Mouse (Mus musculus) forebrain, embryonic 11.5 days (tissue): Measurements from ENCODE around the gene Nectin4. TPM values are rescaled to one million over a fixed set of nuclear protein-coding genes. Genes with fewer than 3 reads are reported as not detected.

ENCODE experiments used
- ATAC-seq: fragments of 200-750 bp; cut with Nextera tagmentation; replicated peaks from 2 replicates; pipeline ENCODE4 v1.8.0; 2017; ENCODE audit warnings: moderate TSS enrichment; ENCODE audit not compliant: low FRiP score
- DNase-seq: peaks from one replicate; pipeline ENCODE4 v3.0.0-alpha.2; 2017; ENCODE audit warnings: low spot score
- H3K27ac ChIP-seq: fragments of 300-500 bp; sonication (generic); 2 replicates; pipeline ENCODE4 v1.5.1; 2014; ENCODE audit warnings: low read depth, low read length
- H3K27me3 ChIP-seq: fragments of 300-500 bp; sonication (generic); 2 replicates; pipeline ENCODE4 v1.6.1; 2014; ENCODE audit warnings: mild to moderate bottlenecking, low read length, mixed read lengths; ENCODE audit not compliant: control insufficient read depth, insufficient read depth
- H3K36me3 ChIP-seq: fragments of 300-500 bp; sonication (generic); 2 replicates; pipeline ENCODE4 v1.6.1; 2014; ENCODE audit warnings: mild to moderate bottlenecking, low read length, moderate library complexity, mixed read lengths; ENCODE audit not compliant: control insufficient read depth, insufficient read depth
- H3K4me1 ChIP-seq: fragments of 300-500 bp; sonication (generic); replicated peaks from 2 replicates; pipeline ENCODE4 v1.6.1; 2014; ENCODE audit warnings: low read length, mixed read lengths; ENCODE audit not compliant: control insufficient read depth, insufficient read depth
- H3K4me2 ChIP-seq: fragments of 300-500 bp; sonication (generic); 2 replicates; pipeline ENCODE4 v1.6.1; 2014; ENCODE audit warnings: low read depth, mild to moderate bottlenecking, low read length, moderate library complexity, mixed read lengths; ENCODE audit not compliant: severe bottlenecking
- H3K4me3 ChIP-seq: fragments of 300-500 bp; sonication (generic); 2 replicates; pipeline ENCODE4 v1.5.1; 2014; ENCODE audit warnings: low read depth, low read length
- H3K9ac ChIP-seq: fragments of 300-500 bp; sonication (generic); 2 replicates; pipeline ENCODE4 v1.6.1; 2014; ENCODE audit warnings: low read length
- H3K9me3 ChIP-seq: fragments of 300-500 bp; sonication (generic); 2 replicates; pipeline ENCODE4 v1.6.1; 2016; ENCODE audit warnings: low read length, mixed read lengths; ENCODE audit not compliant: control insufficient read depth
- WGBS: fragments of 180-500 bp; shearing (Covaris S2); extraction: QIAGEN DNeasy Blood & Tissue Kit; methylation state at CpG from one replicate; pipeline ENCODE4 v1.1.7; 2014; 5-methylcytosine and 5-hydroxymethylcytosine counted together
- polyA plus RNA-seq: library from polyadenylated mRNA; unstranded; fragments of >200 nt; fragmentation: Nextera tagmentation; extraction: Ambion mirVana; gene quantifications from 2 replicates; pipeline ENCODE4 v1.2.1, GENCODE M21; 2014

Gene Nectin4
- polyA plus RNA-seq, 1 experiment from 2014 or later, result 0.90 TPM

GRCm38 (mm10) chr1:171424638-171425037 lies 54.7 kb downstream of the Nectin4 start:
- DNase-seq (no peak), ATAC-seq (no peak)
- Histone ChIP-seq H3K4me2 (no peak overlapping the region), H3K9ac (no peak overlapping the region), H3K4me3 (no peak overlapping the region), H3K9me3 (no peaks in the 10 kb centered on the region), H3K4me1 (no peaks in the 10 kb centered on the region), H3K27me3 (no peaks in the 10 kb centered on the region), H3K27ac (no peak overlapping the region), H3K36me3 (no peaks in the 10 kb centered on the region)
- WGBS, result 77% methylated on average over 5 of the region's 5 CpGs

- no peak overlapping the region for H3K27ac ChIP-seq
- 83% methylated on average over 4 of the region's 4 CpGs for WGBS
- H3K9me3 ChIP-seq, result no peaks in the 10 kb centered on the region
- no peak overlapping the region for H3K4me2 ChIP-seq
- no peak for ATAC-seq
- DNase-seq, result no peak
- no peaks in the 10 kb centered on the region for H3K4me1 ChIP-seq
- no peak overlapping the region for H3K9ac ChIP-seq
- H3K36me3 ChIP-seq, result no peaks in the 10 kb centered on the region
- H3K27me3 ChIP-seq, result no peaks in the 10 kb centered on the region
- H3K4me3 ChIP-seq, result no peak overlapping the region
Observed at GRCm38 (mm10) chr1:171425126-171425525, 55.2 kb downstream of the Nectin4 start.

- Histone ChIP-seq H3K4me2 (no peak overlapping the region), H3K4me1 (no peaks in the 10 kb centered on the region), H3K9ac (no peak overlapping the region), H3K4me3 (no peak overlapping the region), H3K9me3 (no peaks in the 10 kb centered on the region), H3K27ac (no peak overlapping the region), H3K36me3 (no peaks in the 10 kb centered on the region), H3K27me3 (peaks cover 5% of the 10 kb centered on the region; the same call in 1 of the 2 replicates)
- DNase-seq, result no peak
- WGBS, result 84% methylated on average over 5 of the region's 5 CpGs
- ATAC-seq, result no peak
Observed at GRCm38 (mm10) chr1:171432158-171432557, 62.3 kb downstream of the Nectin4 start.

- no peak overlapping the region for H3K4me2 ChIP-seq
- 0 out of 2 replicates have a peak, but pooled peaks cover 1% of the 10 kb centered on the region for H3K4me1 ChIP-seq
- H3K9ac ChIP-seq, result no peak overlapping the region
- H3K27me3 ChIP-seq, result peaks cover 18% of the 10 kb centered on the region
- H3K9me3 ChIP-seq, result no peaks in the 10 kb centered on the region
- H3K36me3 ChIP-seq, result no peaks in the 10 kb centered on the region
- no peak for ATAC-seq
- H3K4me3 ChIP-seq, result no peak overlapping the region
- H3K27ac ChIP-seq, result no peak overlapping the region
- WGBS, result 71% methylated on average over 7 of the region's 7 CpGs
- no peak for DNase-seq
Observed at GRCm38 (mm10) chr1:171435288-171435814, 65.5 kb downstream of the Nectin4 start.

- Histone ChIP-seq H3K36me3 (no peaks in the 10 kb centered on the region), H3K4me2 (no peak overlapping the region), H3K4me3 (no peak overlapping the region), H3K27me3 (peaks cover 18% of the 10 kb centered on the region), H3K4me1 (0 out of 2 replicates have a peak, but pooled peaks cover 1% of the 10 kb centered on the region), H3K27ac (no peak overlapping the region), H3K9ac (no peak overlapping the region), H3K9me3 (no peaks in the 10 kb centered on the region)
- no peak for ATAC-seq
- 87% methylated on average over 1 of the region's 1 CpGs for WGBS
- DNase-seq, result no peak
Observed at GRCm38 (mm10) chr1:171435974-171436373, 66.1 kb downstream of the Nectin4 start.

- peak within 1 kb of the TSS; percentile 55 for H3K4me2 ChIP-seq
- H3K27me3 ChIP-seq, result peaks cover 18% of the 10 kb centered on the region
- H3K4me1 ChIP-seq, result 0 out of 2 replicates have a peak, but pooled peaks cover 1% of the 10 kb centered on the region
- DNase-seq, result peak; percentile 80
- H3K36me3 ChIP-seq, result no peaks in the 10 kb centered on the region
- peak; percentile 67 for ATAC-seq
- peak within 1 kb of the TSS; percentile 35 for H3K4me3 ChIP-seq
- 2% methylated on average over 46 of the region's 46 CpGs for WGBS
- H3K27ac ChIP-seq, result no peak within 1 kb of the TSS
- H3K9me3 ChIP-seq, result no peaks in the 10 kb centered on the region
- H3K9ac ChIP-seq, result peak within 1 kb of the TSS; percentile 39
Observed at GRCm38 (mm10) chr1:171437264-171438013, 67.5 kb downstream of the Nectin4 start, which contains the start of gene F11r. Gene F11r (plus strand): TSS chr1:171437535.

Other genes with a start within 250 kb of the Nectin4 start
- gene Sdhc, start 219.5 kb upstream of the Nectin4 start, polyA plus RNA-seq, result 272 and 277 TPM in 2 replicates
- gene Mpz, start 219.4 kb upstream of the Nectin4 start, polyA plus RNA-seq, result 0.13 TPM in 1 of 2 replicates, not detected in the other
- 7.3 and 8.2 TPM in 2 replicates for gene Pcp4l1, start 173.8 kb upstream of the Nectin4 start, polyA plus RNA-seq
- 0.17 and 0.23 TPM in 2 replicates for gene Nr1i3, start 156.1 kb upstream of the Nectin4 start, polyA plus RNA-seq
- gene Tomm40l, start 147.6 kb upstream of the Nectin4 start, polyA plus RNA-seq, result 31.6 and 39.2 TPM in 2 replicates
- gene Apoa2, start 145.0 kb upstream of the Nectin4 start, polyA plus RNA-seq, result 1.6 and 1.9 TPM in 2 replicates
- gene Fcer1g, start 135.7 kb upstream of the Nectin4 start, polyA plus RNA-seq, result 18.4 and 18.6 TPM in 2 replicates
- gene Adamts4, start 119.7 kb upstream of the Nectin4 start, polyA plus RNA-seq, result 6.6 and 7.1 TPM in 2 replicates
- 257 and 264 TPM in 2 replicates for gene Ndufs2, start 118.7 kb upstream of the Nectin4 start, polyA plus RNA-seq
- 72.3 and 75.5 TPM in 2 replicates for gene B4galt3, start 99.8 kb upstream of the Nectin4 start, polyA plus RNA-seq
- gene Ppox, start 88.9 kb upstream of the Nectin4 start, polyA plus RNA-seq, result 66.3 and 67.6 TPM in 2 replicates
- 110 and 114 TPM in 2 replicates for gene Usp21, start 82.1 kb upstream of the Nectin4 start, polyA plus RNA-seq
- gene Ufc1, start 75.1 kb upstream of the Nectin4 start, polyA plus RNA-seq, result 92.4 and 97.5 TPM in 2 replicates
- gene Dedd, start 41.0 kb upstream of the Nectin4 start, polyA plus RNA-seq, result 46.5 and 46.7 TPM in 2 replicates
- 31.7 and 35.6 TPM in 2 replicates for gene Nit1, start 24.5 kb upstream of the Nectin4 start, polyA plus RNA-seq
- gene Pfdn2, start 24.4 kb upstream of the Nectin4 start, polyA plus RNA-seq, result 58.4 and 65.7 TPM in 2 replicates
- 1.7 and 2.3 TPM in 2 replicates for gene Klhdc9, start 9.3 kb upstream of the Nectin4 start, polyA plus RNA-seq
- 0.49 and 0.53 TPM in 2 replicates for gene Arhgap30, start 18.9 kb downstream of the Nectin4 start, polyA plus RNA-seq
- 152 and 170 TPM in 2 replicates for gene Usf1, start 41.2 kb downstream of the Nectin4 start, polyA plus RNA-seq
- gene Tstd1, start 48.8 kb downstream of the Nectin4 start, polyA plus RNA-seq, result 4.1 and 5.6 TPM in 2 replicates
- 12.8 and 13.4 TPM in 2 replicates for gene F11r, start 67.4 kb downstream of the Nectin4 start, polyA plus RNA-seq
- gene Alyref2, start 133.4 kb downstream of the Nectin4 start, polyA plus RNA-seq, result 12.5 and 13.5 TPM in 2 replicates
- not detected in 2 replicates for gene Itln1, start 165.2 kb downstream of the Nectin4 start, polyA plus RNA-seq
- gene Cd244a, start 189.1 kb downstream of the Nectin4 start, polyA plus RNA-seq, result not detected in 2 replicates
- gene Ly9, start 237.3 kb downstream of the Nectin4 start, polyA plus RNA-seq, result not detected in 2 replicates